Mouse (Mus musculus) E14TG2a.4 (cell line): ENCODE results near the gene Rad9a.

Source experiments
- CTCF ChIP-seq: conservative IDR thresholded peaks from 2 replicates; pipeline ENCODE4 v1.5.1; 2014; ENCODE audit warnings: low read length
- NANOG ChIP-seq: IDR thresholded peaks from 2 replicates; pipeline ENCODE4 v1.6.1; 2014; ENCODE audit warnings: borderline replicate concordance, low read length, mixed read lengths

- TF ChIP-seq CTCF (no peak), NANOG (no peak)
Measured at GRCm38 (mm10) chr19:4196048-4196447, 5.4 kb downstream of the Rad9a start.
